Mouse (Mus musculus): ENCODE data around the gene Rad51b.

- no peak for TF ChIP-seq CTCF (conservative IDR thresholded peaks at IDR 0.05; ENCODE audit: low read length)
- no peak for TF ChIP-seq NANOG (IDR thresholded peaks at IDR 0.05; ENCODE audit: borderline replicate concordance, low read length)
- no peak for TF ChIP-seq POU5F1 (IDR thresholded peaks at IDR 0.05; ENCODE audit: borderline replicate concordance, low read length)
These were observed 557.4 kb downstream of the Rad51b start for GRCm38 (mm10) chr12:79854507-79854906.

Measured in E14TG2a.4 (cell line).